Mouse (Mus musculus) neutrophil, adult 5-6 weeks (primary cell): Measurements from ENCODE around the gene Mcts2. TPM values are rescaled to one million over a fixed set of nuclear protein-coding genes. Genes with fewer than 3 reads are reported as not detected.
A peak's percentile ranks its signal among the peaks of the same experiment; 100 is the strongest.

Experiments used
- ATAC-seq: fragments of 151-379, 151-347 bp; 2 replicates; pipeline ENCODE4 v1.8.0; 2017; ENCODE audit warnings: mild to moderate bottlenecking, moderate TSS enrichment; ENCODE audit not compliant: insufficient number of reproducible peaks, poor library complexity, low FRiP score, severe bottlenecking; ENCODE audit errors: extremely low read depth
- total RNA-seq: library from RNA; stranded (forward); fragments of 200-1000 nt; gene quantifications from 2 replicates; pipeline ENCODE4 v1.2.3, GENCODE M21; 2017

Gene Mcts2
- total RNA-seq, 1 experiment from 2014 or later, result 16.4 TPM

- no peak for ATAC-seq
These were observed 30.8 kb downstream of the Mcts2 start for GRCm38 (mm10) chr2:152717652-152718051.

GRCm38 (mm10) chr2:152718076-152718475 lies 31.2 kb downstream of the Mcts2 start:
- no peak for ATAC-seq

- no peak for ATAC-seq
These were observed 37.0 kb downstream of the Mcts2 start for GRCm38 (mm10) chr2:152723651-152724331.

- ATAC-seq, result no peak
These were observed 37.5 kb downstream of the Mcts2 start for GRCm38 (mm10) chr2:152724332-152724723.

GRCm38 (mm10) chr2:152725178-152725750 lies 38.4 kb downstream of the Mcts2 start:
- ATAC-seq, result no peak

- ATAC-seq, result no peak
These were observed 39.4 kb downstream of the Mcts2 start for GRCm38 (mm10) chr2:152726213-152726612.

GRCm38 (mm10) chr2:152726751-152727335 lies 40.0 kb downstream of the Mcts2 start:
- ATAC-seq, result no peak

GRCm38 (mm10) chr2:152727795-152728510 lies 41.1 kb downstream of the Mcts2 start:
- ATAC-seq, result no peak

GRCm38 (mm10) chr2:152728594-152728993 lies 41.8 kb downstream of the Mcts2 start:
- no peak for ATAC-seq

GRCm38 (mm10) chr2:152729013-152729635 lies 42.3 kb downstream of the Mcts2 start:
- no peak for ATAC-seq

GRCm38 (mm10) chr2:152729636-152730020 lies 42.8 kb downstream of the Mcts2 start:
- ATAC-seq, result no peak

- ATAC-seq, result no peak
These were observed 46.4 kb downstream of the Mcts2 start for GRCm38 (mm10) chr2:152733201-152733600.

- no peak for ATAC-seq
These were observed 47.7 kb downstream of the Mcts2 start for GRCm38 (mm10) chr2:152734501-152734900.

- 0 out of 2 replicates have a peak, but pooled peaks have one; percentile 21 for ATAC-seq
These were observed 48.1 kb downstream of the Mcts2 start for GRCm38 (mm10) chr2:152734984-152735383.

GRCm38 (mm10) chr2:152736090-152736601 lies 49.3 kb downstream of the Mcts2 start, which contains the start of gene Id1:
Gene Id1 (plus strand): TSS chr2:152736251.
- peak; percentile 78 for ATAC-seq

GRCm38 (mm10) chr2:152736748-152737147 lies 49.9 kb downstream of the Mcts2 start:
- no peak for ATAC-seq
